Mouse (Mus musculus) forebrain, embryonic 16.5 days (tissue): ENCODE measurements at regions not wholly inside any gene's neighbourhood (a gene's known extent, or its start where the extent isn't known, plus 50 kb on each side); places are given as distances from the start of the nearest gene placed in this dataset.

Experiments used
- ATAC-seq: fragments of 200-750 bp; cut with Nextera tagmentation; 2 replicates; pipeline ENCODE4 v1.8.0; 2017; ENCODE audit warnings: mild to moderate bottlenecking, moderate library complexity
- H3K27ac ChIP-seq: fragments of 300-500 bp; sonication (generic); 2 replicates; pipeline ENCODE4 v1.5.1; 2014; ENCODE audit warnings: low read length, control low read depth
- H3K27me3 ChIP-seq: fragments of 300-500 bp; sonication (generic); replicated peaks from 2 replicates; pipeline ENCODE4 v1.6.1; 2014; ENCODE audit warnings: low read length; ENCODE audit not compliant: control insufficient read depth, insufficient read depth
- H3K36me3 ChIP-seq: fragments of 300-500 bp; sonication (generic); 2 replicates; pipeline ENCODE4 v1.6.1; 2014; ENCODE audit not compliant: control insufficient read depth, insufficient read depth
- H3K4me1 ChIP-seq: fragments of 300-500 bp; sonication (generic); replicated peaks from 2 replicates; pipeline ENCODE4 v1.6.1; 2014; ENCODE audit warnings: low read length; ENCODE audit not compliant: control insufficient read depth, insufficient read depth
- H3K4me2 ChIP-seq: fragments of 300-500 bp; sonication (generic); 2 replicates; pipeline ENCODE4 v1.6.1; 2014; ENCODE audit warnings: mild to moderate bottlenecking, low read length, control low read depth
- H3K4me3 ChIP-seq: fragments of 300-500 bp; sonication (generic); replicated peaks from 2 replicates; pipeline ENCODE4 v1.5.1; 2014; ENCODE audit warnings: mild to moderate bottlenecking, low read length, control low read depth
- H3K9ac ChIP-seq: fragments of 300-500 bp; sonication (generic); replicated peaks from 2 replicates; pipeline ENCODE4 v1.6.1; 2014; ENCODE audit warnings: low read depth, low read length, control low read depth
- H3K9me3 ChIP-seq: fragments of 300-500 bp; sonication (generic); 2 replicates; pipeline ENCODE4 v1.6.1; 2016; ENCODE audit warnings: low read length; ENCODE audit not compliant: control insufficient read depth
- WGBS: fragments of 180-500 bp; shearing (Covaris S2); extraction: QIAGEN DNeasy Blood & Tissue Kit; methylation state at CpG from one replicate; pipeline ENCODE4 v1.1.7; 2014; 5-methylcytosine and 5-hydroxymethylcytosine counted together

DNA sequence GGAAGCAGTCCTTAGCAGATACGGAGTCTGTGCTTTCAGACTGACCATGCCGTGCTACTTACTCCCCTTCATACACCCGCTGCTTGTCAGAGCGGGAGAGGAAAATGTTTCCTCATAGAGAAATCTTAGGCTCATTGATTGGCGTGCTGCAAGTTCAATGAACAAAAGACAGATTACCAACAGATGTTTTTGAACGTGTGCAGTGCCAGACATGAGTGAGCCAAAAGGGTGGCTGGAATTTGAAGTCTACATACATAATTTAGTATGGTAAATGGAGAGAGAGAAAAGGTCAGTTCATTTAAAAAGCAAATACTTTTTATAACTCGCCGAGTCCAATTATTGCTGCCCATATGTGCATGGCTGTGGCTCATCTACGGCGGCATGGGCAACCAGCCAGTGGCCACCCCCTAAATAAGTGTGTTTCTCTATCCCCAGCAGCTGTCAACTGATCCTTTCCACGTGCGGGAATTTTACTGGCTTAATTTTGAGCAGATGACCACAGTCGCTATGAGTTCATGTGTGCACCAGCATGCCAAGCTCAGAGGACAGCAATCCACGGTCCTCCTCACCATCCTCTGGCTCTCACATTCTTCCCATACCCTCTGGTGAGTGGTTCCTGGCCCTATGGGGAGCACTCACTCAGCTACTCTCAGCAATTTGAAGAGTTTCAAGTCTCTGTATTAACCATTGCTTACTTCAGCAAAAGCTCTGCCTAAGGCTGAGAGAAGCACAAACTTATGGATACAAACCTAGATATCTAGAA is 80.3 kb downstream of the Npy1r start:
- peak; percentile 74 for ATAC-seq
- Histone ChIP-seq H3K4me3 (no peak overlapping the region), H3K27me3 (no peaks in the 10 kb centered on the region), H3K4me1 (peaks cover 7% of the 10 kb centered on the region), H3K9ac (no peak overlapping the region), H3K36me3 (no peaks in the 10 kb centered on the region), H3K4me2 (peak overlapping the region; percentile 17; the same call in 1 of the 2 replicates), H3K9me3 (no peaks in the 10 kb centered on the region), H3K27ac (peak overlapping the region; percentile 25; the same call in 1 of the 2 replicates)
- 20% methylated on average over 14 of the region's 14 CpGs for WGBS

DNA sequence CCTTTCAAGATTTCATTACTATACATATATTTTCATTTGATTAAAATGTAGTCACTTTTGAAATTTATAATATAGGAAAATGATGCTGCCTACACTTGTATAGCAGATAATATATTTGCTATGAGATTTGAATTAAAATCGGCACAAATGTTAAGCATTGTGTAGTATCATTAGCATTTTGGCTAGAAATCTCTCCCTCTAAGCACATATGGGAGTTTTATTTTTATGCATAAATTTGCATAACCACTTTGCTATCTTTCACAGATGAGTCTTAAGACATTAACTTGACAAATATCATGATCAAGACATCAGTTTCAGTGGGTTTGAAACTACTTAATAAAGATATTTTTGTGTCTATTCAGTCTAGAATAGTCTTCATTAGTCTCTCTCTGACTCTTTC is 80.4 kb upstream of the Naf1 start:
- no peak overlapping the region for H3K27ac ChIP-seq
- 55% methylated on average over 1 of the region's 1 CpGs for WGBS
- no peaks in the 10 kb centered on the region for H3K36me3 ChIP-seq
- H3K9ac ChIP-seq: no peak overlapping the region
- peak; percentile 69 for ATAC-seq
- no peak overlapping the region for H3K4me3 ChIP-seq
- H3K4me2 ChIP-seq: no peak overlapping the region
- no peaks in the 10 kb centered on the region for H3K9me3 ChIP-seq
- H3K27me3 ChIP-seq: no peaks in the 10 kb centered on the region
- peaks cover 7% of the 10 kb centered on the region for H3K4me1 ChIP-seq

DNA sequence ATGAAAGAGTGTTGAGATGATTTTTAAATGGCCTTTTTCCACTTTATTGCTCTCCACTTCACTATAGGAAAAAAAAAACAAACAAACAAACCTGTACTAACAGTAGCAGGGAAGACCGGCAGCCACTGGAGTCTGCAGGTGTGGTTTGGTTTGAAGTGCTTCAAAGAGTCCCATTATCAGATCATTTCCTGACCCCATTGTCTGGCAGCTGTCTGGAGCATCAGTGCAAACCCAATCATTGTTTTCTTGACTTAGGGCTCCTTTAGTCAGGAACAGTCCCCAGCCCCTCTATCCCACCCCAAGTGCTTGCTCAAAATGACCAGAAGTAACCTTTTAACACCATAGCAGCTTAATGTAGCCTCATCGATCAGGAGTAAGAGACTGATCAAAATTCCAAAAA is 77.4 kb upstream of the Naf1 start:
- H3K27me3 ChIP-seq: no peaks in the 10 kb centered on the region
- H3K4me2 ChIP-seq: no peak overlapping the region
- no peak overlapping the region for H3K27ac ChIP-seq
- WGBS: 65% methylated on average over 2 of the region's 2 CpGs
- no peaks in the 10 kb centered on the region for H3K36me3 ChIP-seq
- peaks cover under 1% of the 10 kb centered on the region; the same call in 1 of the 2 replicates for H3K4me1 ChIP-seq
- H3K4me3 ChIP-seq: no peak overlapping the region
- H3K9me3 ChIP-seq: no peaks in the 10 kb centered on the region
- ATAC-seq: no peak
- H3K9ac ChIP-seq: no peak overlapping the region

- 53% methylated on average over 3 of the region's 3 CpGs for WGBS
Measured at GRCm38 (mm10) chr8:66785996-66786395, 74.0 kb upstream of the Naf1 start.

More at GRCm38 (mm10) chr8:66785996-66786395, 74.0 kb upstream of the Naf1 start:
- Histone ChIP-seq H3K4me2 (no peak overlapping the region), H3K4me1 (no peaks in the 10 kb centered on the region), H3K9me3 (no peaks in the 10 kb centered on the region), H3K4me3 (no peak overlapping the region), H3K27ac (no peak overlapping the region), H3K27me3 (no peaks in the 10 kb centered on the region), H3K36me3 (no peaks in the 10 kb centered on the region), H3K9ac (no peak overlapping the region)
- 0 out of 2 replicates have a peak, but pooled peaks have one; percentile 28 for ATAC-seq
